Mouse (Mus musculus): ENCODE results near the gene Ston2. TPM values are rescaled to one million over a fixed set of nuclear protein-coding genes. Genes with fewer than 3 reads are reported as not detected.

The Ston2 gene
- total RNA-seq, 2 experiments from 2014 or later = 69.6 to 75.4 TPM

GRCm38 (mm10) chr12:91663260-91663659 lies 124.9 kb downstream of the Ston2 start:
- DNase-seq (ENCODE audit: low spot score) = no peak

- DNase-seq (ENCODE audit: low spot score) = no peak
These were observed 125.3 kb downstream of the Ston2 start for GRCm38 (mm10) chr12:91662844-91663243.

- no peak for DNase-seq (ENCODE audit: low spot score)
These were observed 127.4 kb downstream of the Ston2 start for GRCm38 (mm10) chr12:91660640-91661417.

GRCm38 (mm10) chr12:91654399-91655122 lies 133.6 kb downstream of the Ston2 start:
- peak; percentile 70 for DNase-seq (ENCODE audit: low spot score)

- no peak for DNase-seq (ENCODE audit: low spot score)
These were observed 139.8 kb downstream of the Ston2 start for GRCm38 (mm10) chr12:91648426-91648825.

- DNase-seq (ENCODE audit: low spot score) = no peak
These were observed 142.6 kb downstream of the Ston2 start for GRCm38 (mm10) chr12:91645361-91646123.

GRCm38 (mm10) chr12:91643221-91643620 lies 145.0 kb downstream of the Ston2 start:
- no peak for DNase-seq (ENCODE audit: low spot score)

- no peak for DNase-seq (ENCODE audit: low spot score)
These were observed 145.6 kb downstream of the Ston2 start for GRCm38 (mm10) chr12:91642426-91643093.

- DNase-seq (ENCODE audit: low spot score) = no peak
These were observed 146.5 kb downstream of the Ston2 start for GRCm38 (mm10) chr12:91641631-91642141.

GRCm38 (mm10) chr12:91641133-91641532 lies 147.1 kb downstream of the Ston2 start:
- DNase-seq (ENCODE audit: low spot score) = no peak

GRCm38 (mm10) chr12:91640712-91641111 lies 147.5 kb downstream of the Ston2 start:
- DNase-seq (ENCODE audit: low spot score) = peak; percentile 64

GRCm38 (mm10) chr12:91638351-91638750 lies 149.8 kb downstream of the Ston2 start:
- peak; percentile 31 for DNase-seq (ENCODE audit: low spot score)

- DNase-seq (ENCODE audit: low spot score) = no peak
These were observed 150.9 kb downstream of the Ston2 start for GRCm38 (mm10) chr12:91637136-91637909.

GRCm38 (mm10) chr12:91626482-91626881 lies 161.7 kb downstream of the Ston2 start:
- DNase-seq (ENCODE audit: low spot score) = no peak

GRCm38 (mm10) chr12:91625013-91625412 lies 163.2 kb downstream of the Ston2 start:
- peak; percentile 40 for DNase-seq (ENCODE audit: low spot score)

GRCm38 (mm10) chr12:91609425-91609824 lies 178.8 kb downstream of the Ston2 start:
- no peak for DNase-seq (ENCODE audit: low spot score)

GRCm38 (mm10) chr12:91607678-91608077 lies 180.5 kb downstream of the Ston2 start:
- DNase-seq (ENCODE audit: low spot score) = no peak

GRCm38 (mm10) chr12:91606651-91607050 lies 181.5 kb downstream of the Ston2 start:
- no peak for DNase-seq (ENCODE audit: low spot score)

- DNase-seq (ENCODE audit: low spot score) = no peak
These were observed 183.6 kb downstream of the Ston2 start for GRCm38 (mm10) chr12:91604600-91604999.

GRCm38 (mm10) chr12:91592128-91592527 lies 196.1 kb downstream of the Ston2 start:
- no peak for DNase-seq (ENCODE audit: low spot score)
